In genomic region chr2:49909838-49910407, GRCm38 (mm10) we compare ENCODE assay signal across 10 mouse cellular contexts.
"Had no signal": no experiment of that assay in that cellular context is flagged by ENCODE, and none has a peak within 500 bp of the region (broad histone marks: within the 10 kb centered on the region; RNA-seq: fewer than 3 reads in every experiment).

No protein-coding gene starts in this region.

- H3K27ac ChIP-seq: left cerebral cortex, adult 2 months; limb, embryonic 12.5 days; liver, embryonic 14.5 days; midbrain, embryonic 13.5 days had no signal

- H3K9me3 ChIP-seq: limb, embryonic 12.5 days; midbrain, embryonic 13.5 days had no signal

- DNase-seq: kidney, adult 8-10 months; kidney, postnatal 25 days; right cerebral cortex, postnatal 4 days; spleen, adult 18-20 months; thymus, adult 18-20 months; thymus, postnatal 14 days had no signal

- ATAC-seq: midbrain, embryonic 13.5 days had no signal

- H3K9ac ChIP-seq: limb, embryonic 12.5 days; liver, embryonic 14.5 days; midbrain, embryonic 13.5 days had no signal

- H3K36me3 ChIP-seq: limb, embryonic 12.5 days; midbrain, embryonic 13.5 days had no signal

- H3K4me2 ChIP-seq: limb, embryonic 12.5 days; midbrain, embryonic 13.5 days had no signal

- H3K4me3 ChIP-seq: left cerebral cortex, adult 2 months; limb, embryonic 12.5 days; midbrain, embryonic 13.5 days had no signal

- H3K27me3 ChIP-seq: midbrain, embryonic 13.5 days had no signal
